In the genomic region with DNA sequence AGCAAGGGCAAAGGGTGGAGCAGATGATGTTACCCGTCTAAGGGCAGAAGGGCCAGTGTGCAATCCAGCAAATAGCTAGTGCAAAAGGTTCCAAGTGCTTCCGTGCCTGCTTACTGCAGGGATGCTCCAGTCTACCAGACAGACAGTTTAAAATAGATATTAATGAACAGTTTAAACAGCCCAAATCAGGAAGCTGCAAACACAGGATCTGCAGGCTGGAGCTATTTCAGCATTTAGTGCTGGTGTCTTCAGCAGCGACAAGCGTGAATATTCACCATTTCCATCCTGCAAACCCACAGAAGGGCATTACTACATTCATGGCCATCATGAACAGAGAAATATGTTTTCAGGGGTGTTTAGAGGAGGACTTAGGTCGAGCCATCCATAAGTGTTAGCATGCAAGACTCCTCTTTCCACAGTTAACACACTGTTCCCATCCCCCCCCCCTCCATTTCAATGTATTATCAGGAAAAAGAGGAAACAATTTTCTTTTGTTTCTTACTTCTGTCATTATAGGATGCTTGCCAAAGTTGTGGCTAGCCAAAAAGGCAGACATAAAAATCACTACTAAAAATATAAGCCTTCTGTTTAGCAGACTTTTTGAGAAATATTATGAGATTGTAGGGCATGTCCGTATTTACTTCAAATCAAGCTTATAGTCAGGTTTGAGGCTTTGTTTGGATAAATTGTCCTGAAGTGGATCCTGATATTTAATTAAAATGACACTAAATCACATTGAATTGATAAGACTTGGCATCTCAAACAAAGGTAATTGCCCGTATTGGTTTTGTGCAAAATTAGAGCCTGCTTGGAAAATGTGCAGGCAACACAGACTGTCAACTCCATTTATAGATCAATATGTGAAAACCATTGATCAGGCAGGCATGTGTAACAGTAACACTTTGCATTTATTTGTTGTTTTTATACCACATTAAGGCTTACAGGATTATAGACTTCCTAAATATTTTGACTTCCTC, we compare ENCODE assay signal across 19 mouse cellular contexts. TPM values are rescaled to one million over a fixed set of nuclear protein-coding genes. Genes with fewer than 3 reads are reported as not detected.
DNase-seq lines count a peak whose midpoint lies in the region; ATAC-seq and TF ChIP-seq lines count a peak whose summit lies in the region.
"Had no signal": no experiment of that assay in that cellular context is flagged by ENCODE, and none has a peak within 500 bp of the region (broad histone marks: within the 10 kb centered on the region; RNA-seq: fewer than 3 reads in every experiment).

No protein-coding gene starts in this region.

- no peak overlapping the region for H3K4me2 ChIP-seq in forebrain, embryonic 16.5 days (ENCODE audit: low read length)
- H3K4me2 ChIP-seq in forebrain, embryonic 13.5 days = no peak overlapping the region
- H3K4me2 ChIP-seq: hindbrain, embryonic 12.5 days; neural tube, embryonic 13.5 days had no signal

- H3K27me3 ChIP-seq in forebrain, embryonic 16.5 days (replicated peaks; ENCODE audit: control insufficient read depth, insufficient read depth, low read length) = peaks cover 9% of the 10 kb centered on the region
- H3K27me3 ChIP-seq in forebrain, embryonic 13.5 days = peaks cover 79% of the 10 kb centered on the region

- H3K27ac ChIP-seq in forebrain, embryonic 16.5 days (ENCODE audit: low read length) = peak overlapping the region; percentile 57
- H3K27ac ChIP-seq in forebrain, embryonic 13.5 days = no peak overlapping the region
- peak overlapping the region; percentile 91 for H3K27ac ChIP-seq in left cerebral cortex, adult 2 months
- peak overlapping the region; percentile 28 for H3K27ac ChIP-seq in cortical plate, adult 2 months (ENCODE audit: insufficient read depth, low read length)
- H3K27ac ChIP-seq: hindbrain, embryonic 12.5 days; midbrain, embryonic 10.5 days; neural tube, embryonic 13.5 days had no signal

- DNase-seq in left cerebral cortex, adult 2 months (ENCODE audit: extremely low spot score in 1 of 2, low spot score in 2 of 2) = no peak
- DNase-seq in left cerebral cortex, adult 9 months (ENCODE audit: low spot score in 2 of 2) = no peak
- DNase-seq in retina, postnatal 1 day = peak; percentile 64
- DNase-seq in cerebellum, adult 9-11 months = no peak
- DNase-seq: adrenal gland, postnatal 14 days; cerebellum, postnatal 14 days; kidney, adult 8-10 months; kidney, postnatal 36 days; left cerebral cortex, postnatal 4 days; lung, adult 2 months; thymus, postnatal 25 days had no signal

- H3K4me3 ChIP-seq in forebrain, embryonic 16.5 days (replicated peaks; ENCODE audit: low read length) = no peak overlapping the region
- H3K4me3 ChIP-seq in forebrain, embryonic 13.5 days = no peak overlapping the region
- no peak overlapping the region for H3K4me3 ChIP-seq in left cerebral cortex, adult 2 months
- no peak overlapping the region for H3K4me3 ChIP-seq in cortical plate, adult 2 months (ENCODE audit: insufficient read depth, low read length)
- H3K4me3 ChIP-seq: hindbrain, embryonic 12.5 days; midbrain, embryonic 10.5 days; neural tube, embryonic 13.5 days had no signal

- H3K9me3 ChIP-seq in forebrain, embryonic 16.5 days (ENCODE audit: control insufficient read depth, low read length) = no peaks in the 10 kb centered on the region
- H3K9me3 ChIP-seq in forebrain, embryonic 13.5 days (replicated peaks) = no peaks in the 10 kb centered on the region
- H3K9me3 ChIP-seq: hindbrain, embryonic 12.5 days; midbrain, embryonic 10.5 days; neural tube, embryonic 13.5 days had no signal

- TF ChIP-seq POLR2A in cortical plate, adult 2 months (IDR thresholded peaks at IDR 0.05; ENCODE audit: extremely low read depth, insufficient read depth, low read length) = no peak

- H3K9ac ChIP-seq in forebrain, embryonic 16.5 days (replicated peaks; ENCODE audit: low read depth, low read length) = no peak overlapping the region
- H3K9ac ChIP-seq in forebrain, embryonic 13.5 days = no peak overlapping the region
- H3K9ac ChIP-seq: hindbrain, embryonic 12.5 days; neural tube, embryonic 13.5 days had no signal

- intact Hi-C loops in left cerebral cortex, adult 2 months (cut with DNase I) = loop anchor here (10.0 kb wide), 2 partner anchors 351 to 781 kb away; no protein-coding TSS in a partner anchor

- no peaks in the 10 kb centered on the region for H3K36me3 ChIP-seq in forebrain, embryonic 16.5 days (ENCODE audit: control insufficient read depth, insufficient read depth)
- H3K36me3 ChIP-seq in forebrain, embryonic 13.5 days (ENCODE audit: poor library complexity, severe bottlenecking) = no peaks in the 10 kb centered on the region
- H3K36me3 ChIP-seq: hindbrain, embryonic 12.5 days; midbrain, embryonic 10.5 days; neural tube, embryonic 13.5 days had no signal

- 53% methylated on average over 7 of the region's 7 CpGs for WGBS in forebrain, embryonic 16.5 days
- 76% methylated on average over 7 of the region's 7 CpGs for WGBS in forebrain, embryonic 13.5 days

- TF ChIP-seq CTCF in left cerebral cortex, adult 2 months (IDR thresholded peaks at IDR 0.05) = no peak
- TF ChIP-seq CTCF in cortical plate, adult 2 months (IDR thresholded peaks at IDR 0.05; ENCODE audit: extremely low read depth, insufficient read depth, low read length) = no peak

- peaks cover 24% of the 10 kb centered on the region for H3K4me1 ChIP-seq in forebrain, embryonic 16.5 days (replicated peaks; ENCODE audit: control insufficient read depth, insufficient read depth, low read length)
- peaks cover 24% of the 10 kb centered on the region for H3K4me1 ChIP-seq in forebrain, embryonic 13.5 days
- peaks cover 5% of the 10 kb centered on the region for H3K4me1 ChIP-seq in cortical plate, adult 2 months (ENCODE audit: control insufficient read depth, insufficient read depth, low read length)

- no peak for ATAC-seq in forebrain, embryonic 16.5 days
- ATAC-seq in forebrain, embryonic 13.5 days = no peak
- ATAC-seq: activated CD4-positive, CD25-positive, alpha-beta regulatory T cell, adult 4 months; inflammation-experienced regulatory T-cells, adult 6 months had no signal

RNA-seq across cellular contexts. Expression of gene Arhgap15, which starts 35.4 kb away (rescaled TPM):
- 0.55 and 0.95 TPM in 2 replicates for polyA plus RNA-seq in forebrain, embryonic 16.5 days (2015; fragmentation: Nextera tagmentation; extraction: Ambion mirVana)
- 0.53 and 0.68 TPM in 2 replicates for polyA plus RNA-seq in forebrain, embryonic 13.5 days (2015; fragmentation: Nextera tagmentation; extraction: Ambion mirVana)
- 10 to 100 TPM in 1 of 2 experiments, 1 to 10 TPM in 1; 9.7 to 12.8 TPM for total RNA-seq in left cerebral cortex, adult 2 months (2021)
- polyA plus RNA-seq in cortical plate, adult 2 months (2012; rRNA removed) = 8.9 and 10.6 TPM in 2 replicates
